Mouse (Mus musculus) thymus, postnatal 10 days (tissue): ENCODE results near the gene Vps37b.

Source experiments
- DNase-seq, 2 experiments: peaks; one replicate each; pipeline ENCODE4 v3.0.0; 2021; ENCODE audit warnings: low spot score in 2 of 2

Gene Vps37b

GRCm38 (mm10) chr5:124046741-124047401, 14.8 kb upstream of the Vps37b start:
- no peak for DNase-seq

- no peak for DNase-seq
Observed at GRCm38 (mm10) chr5:124045453-124046010, 13.5 kb upstream of the Vps37b start.

GRCm38 (mm10) chr5:124043999-124044398, 11.9 kb upstream of the Vps37b start:
- no peak for DNase-seq

GRCm38 (mm10) chr5:124043212-124043978, 11.3 kb upstream of the Vps37b start:
- DNase-seq, result no peak

- no peak for DNase-seq
Observed at GRCm38 (mm10) chr5:124041097-124041496, 9.0 kb upstream of the Vps37b start.

- no peak for DNase-seq
Observed at GRCm38 (mm10) chr5:124039602-124040001, 7.5 kb upstream of the Vps37b start.

- DNase-seq, result peak; percentile 74
Observed at GRCm38 (mm10) chr5:124036836-124037235, 4.8 kb upstream of the Vps37b start.

GRCm38 (mm10) chr5:124036341-124036740, 4.3 kb upstream of the Vps37b start:
- DNase-seq, result no peak

GRCm38 (mm10) chr5:124035806-124036205, 3.7 kb upstream of the Vps37b start:
- no peak for DNase-seq

- DNase-seq, result peak in 1 of 2 experiments; percentile 18
Observed at GRCm38 (mm10) chr5:124035406-124035805, 3.3 kb upstream of the Vps37b start.

GRCm38 (mm10) chr5:124034471-124034870, 2.4 kb upstream of the Vps37b start:
- peak; percentile 69 to 70 for DNase-seq

- peak in 1 of 2 experiments; percentile 10 for DNase-seq
Observed at GRCm38 (mm10) chr5:124031068-124031955, 758 bp downstream of the Vps37b start.

GRCm38 (mm10) chr5:124030386-124031067, 1.5 kb downstream of the Vps37b start:
- DNase-seq, result no peak

- no peak for DNase-seq
Observed at GRCm38 (mm10) chr5:124029220-124030035, 2.6 kb downstream of the Vps37b start.

- DNase-seq, result no peak
Observed at GRCm38 (mm10) chr5:124028680-124029079, 3.4 kb downstream of the Vps37b start.

- DNase-seq, result no peak
Observed at GRCm38 (mm10) chr5:124027702-124028470, 4.2 kb downstream of the Vps37b start.

GRCm38 (mm10) chr5:124026568-124026967, 5.5 kb downstream of the Vps37b start:
- no peak for DNase-seq

GRCm38 (mm10) chr5:124025587-124026441, 6.3 kb downstream of the Vps37b start:
- no peak for DNase-seq

GRCm38 (mm10) chr5:124025146-124025545, 6.9 kb downstream of the Vps37b start:
- no peak for DNase-seq
